Mouse (Mus musculus): ENCODE measurements around the gene H2-Q4. TPM values are rescaled to one million over a fixed set of nuclear protein-coding genes. Genes with fewer than 3 reads are reported as not detected.

H2-Q4 gene
- total RNA-seq (2023): 10 to 100 TPM; 73.7 to 78.8 TPM

GRCm38 (mm10) chr17:35379369-35379728 is at the start of gene H2-Q4:
Gene H2-Q4 (plus strand): TSS chr17:35379617.

GRCm38 (mm10) chr17:35342071-35342671 is 37.2 kb upstream of the H2-Q4 start, which contains the start of gene H2-Q2:
Gene H2-Q2 (plus strand): TSS chr17:35342242.

GRCm38 (mm10) chr17:35424624-35425416 is 45.4 kb downstream of the H2-Q4 start, which contains the start of gene H2-Q6:
Gene H2-Q6 (plus strand): TSS chr17:35424850.

Other genes starting within 250 kb of the H2-Q4 start
- under 1 TPM in 1 of 2 experiments, not detected in 1; 0.42 TPM for gene Apom, start 247.6 kb upstream of the H2-Q4 start, total RNA-seq (2023)
- 100 to 1,000 TPM; 222 to 226 TPM for gene Bag6, start 244.4 kb upstream of the H2-Q4 start, total RNA-seq (2023)
- gene Prrc2a, start 214.7 kb upstream of the H2-Q4 start, total RNA-seq (2023): 100 to 1,000 TPM; 180 to 195 TPM
- 10 to 100 TPM; 18.0 to 18.3 TPM for gene Aif1, start 203.5 kb upstream of the H2-Q4 start, total RNA-seq (2023)
- gene Lst1, start 191.2 kb upstream of the H2-Q4 start, total RNA-seq (2023): 100 to 1,000 TPM; 564 to 656 TPM
- 10 to 100 TPM; 84.2 to 91.5 TPM for gene Ltb, start 185.2 kb upstream of the H2-Q4 start, total RNA-seq (2023)
- gene Tnf, start 177.6 kb upstream of the H2-Q4 start, total RNA-seq (2023): 10 to 100 TPM; 71.0 to 84.1 TPM
- not detected for gene Lta, start 174.3 kb upstream of the H2-Q4 start, total RNA-seq (2023)
- gene Gm16181, start 158.8 kb upstream of the H2-Q4 start, total RNA-seq (2023): not detected
- 1 to 10 TPM; 2.2 to 4.8 TPM for gene Atp6v1g2, start 146.0 kb upstream of the H2-Q4 start, total RNA-seq (2023)
- gene Nfkbil1, start 143.8 kb upstream of the H2-Q4 start, total RNA-seq (2023): 10 to 100 TPM; 18.6 to 19.5 TPM
- 100 to 1,000 TPM; 208 to 239 TPM for gene Ddx39b, start 137.9 kb upstream of the H2-Q4 start, total RNA-seq (2023)
- 1,000 to 10,000 TPM; 1,522 to 1,549 TPM for gene H2-D1, start 116.9 kb upstream of the H2-Q4 start, total RNA-seq (2023)
- gene H2-Q1, start 59.2 kb upstream of the H2-Q4 start, total RNA-seq (2023): 1 to 10 TPM; 6.7 to 6.9 TPM
- 1 to 10 TPM; 5.5 to 6.4 TPM for gene H2-Q2, start 37.4 kb upstream of the H2-Q4 start, total RNA-seq (2023)
- 10 to 100 TPM; 16.6 to 19.4 TPM for gene H2-Q6, start 45.2 kb downstream of the H2-Q4 start, total RNA-seq (2023)
- 10 to 100 TPM; 15.6 to 18.5 TPM for gene H2-Q7, start 59.5 kb downstream of the H2-Q4 start, total RNA-seq (2023)
- gene H2-Q10, start 90.5 kb downstream of the H2-Q4 start, total RNA-seq (2023): 10 to 100 TPM; 52.2 to 52.4 TPM
- gene Pou5f1, start 126.4 kb downstream of the H2-Q4 start, total RNA-seq (2023): 1 to 10 TPM; 1.2 to 2.6 TPM
- gene Tcf19, start 137.2 kb downstream of the H2-Q4 start, total RNA-seq (2023): 10 to 100 TPM; 35.4 to 36.0 TPM
- 10 to 100 TPM; 14.5 to 17.8 TPM for gene Cchcr1, start 137.5 kb downstream of the H2-Q4 start, total RNA-seq (2023)
- not detected for gene Psors1c2, start 153.6 kb downstream of the H2-Q4 start, total RNA-seq (2023)
- not detected for gene Cdsn, start 172.5 kb downstream of the H2-Q4 start, total RNA-seq (2023)
- gene 2300002M23Rik, start 187.8 kb downstream of the H2-Q4 start, total RNA-seq (2023): not detected
- gene Sfta2, start 221.9 kb downstream of the H2-Q4 start, total RNA-seq (2023): not detected
- not detected for gene Gm9573, start 247.0 kb downstream of the H2-Q4 start, total RNA-seq (2023)

Data from neutrophil, adult 83 days (primary cell).